Mouse (Mus musculus): Measurements from ENCODE around the gene Birc7.

Gene Birc7

DNA sequence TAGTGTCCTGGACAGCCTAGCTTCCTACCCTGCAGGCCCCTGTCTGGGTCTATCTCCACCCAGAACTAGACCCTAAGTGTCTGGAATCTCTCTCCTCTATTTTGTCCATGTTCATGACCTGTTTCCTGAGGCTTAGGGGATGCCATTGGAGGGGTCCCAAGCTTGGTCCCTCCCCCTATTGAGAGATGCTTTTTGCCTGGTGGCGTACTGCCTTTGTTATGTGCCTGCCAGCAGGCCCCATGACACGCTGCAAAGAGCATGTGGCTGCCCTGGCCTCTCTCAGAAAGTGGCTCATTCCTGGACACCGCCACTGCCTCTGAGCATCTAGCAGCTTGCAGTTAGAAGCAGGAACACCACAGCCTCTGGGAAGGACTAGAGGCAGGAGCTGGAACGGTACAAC is at the start of gene Birc7:
TSS of gene Birc7 (plus strand) at position 301 of the 400 bp plus-strand sequence.
- no peak for ATAC-seq (ENCODE audit: insufficient number of reproducible peaks, low FRiP score, low TSS enrichment)

DNA sequence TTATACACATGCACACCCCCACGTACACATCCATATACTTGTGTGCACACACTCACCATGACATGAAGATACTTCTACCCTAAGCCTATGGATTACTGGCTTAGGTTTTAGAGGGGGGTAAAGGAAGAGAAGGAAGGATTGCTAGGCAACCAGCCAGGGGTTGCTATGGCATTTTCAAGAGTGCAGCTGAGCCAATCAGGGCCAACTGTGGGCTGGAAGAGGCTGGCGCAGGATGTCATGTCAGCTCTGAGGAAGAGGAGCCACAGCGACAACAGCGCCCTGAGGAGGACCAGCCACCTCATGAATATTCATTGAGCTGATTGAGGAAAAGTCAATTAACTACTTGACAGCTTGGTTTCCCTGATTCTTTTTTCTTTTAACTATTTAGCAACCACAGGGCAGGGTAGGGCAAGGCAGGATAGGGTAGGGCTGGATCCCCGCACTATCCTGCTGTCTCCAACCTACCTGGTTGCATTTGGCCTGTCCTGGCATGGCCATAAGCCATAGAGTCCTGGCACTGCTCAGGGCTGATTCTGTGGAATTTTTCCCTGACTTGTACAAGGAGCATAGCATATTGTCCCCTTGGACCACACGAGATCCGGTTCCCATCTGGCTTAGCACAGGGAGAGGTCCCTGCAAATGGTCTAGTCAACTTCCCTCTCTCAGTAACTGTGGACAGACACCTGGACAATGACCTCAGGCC is 49.3 kb upstream of the Birc7 start:
- ATAC-seq (ENCODE audit: insufficient number of reproducible peaks, low FRiP score, low TSS enrichment) = peak; percentile 79

DNA sequence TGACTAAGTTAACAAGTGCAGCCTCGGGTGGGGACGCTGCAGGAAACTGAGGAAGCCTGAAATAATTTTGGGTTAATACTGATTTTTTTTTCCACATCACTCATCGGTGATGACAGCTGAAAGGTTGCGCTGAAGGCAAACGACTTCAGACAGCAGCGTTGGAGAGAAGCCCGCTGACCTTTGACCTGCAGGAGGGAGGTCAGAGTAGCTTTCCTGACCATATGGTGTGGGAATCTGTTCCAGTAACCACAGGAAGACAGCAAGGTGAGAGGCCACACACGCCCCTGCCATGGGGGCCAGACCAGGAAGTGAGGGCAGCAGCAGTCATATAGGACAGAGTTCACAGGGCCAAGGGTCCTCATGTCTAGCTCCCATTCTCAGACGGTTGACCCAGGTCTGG is 47.5 kb upstream of the Birc7 start:
- no peak for ATAC-seq (ENCODE audit: insufficient number of reproducible peaks, low FRiP score, low TSS enrichment)

- ATAC-seq (ENCODE audit: insufficient number of reproducible peaks, low FRiP score, low TSS enrichment) = no peak
Measured at GRCm38 (mm10) chr2:180885270-180885669, 43.6 kb upstream of the Birc7 start.

DNA sequence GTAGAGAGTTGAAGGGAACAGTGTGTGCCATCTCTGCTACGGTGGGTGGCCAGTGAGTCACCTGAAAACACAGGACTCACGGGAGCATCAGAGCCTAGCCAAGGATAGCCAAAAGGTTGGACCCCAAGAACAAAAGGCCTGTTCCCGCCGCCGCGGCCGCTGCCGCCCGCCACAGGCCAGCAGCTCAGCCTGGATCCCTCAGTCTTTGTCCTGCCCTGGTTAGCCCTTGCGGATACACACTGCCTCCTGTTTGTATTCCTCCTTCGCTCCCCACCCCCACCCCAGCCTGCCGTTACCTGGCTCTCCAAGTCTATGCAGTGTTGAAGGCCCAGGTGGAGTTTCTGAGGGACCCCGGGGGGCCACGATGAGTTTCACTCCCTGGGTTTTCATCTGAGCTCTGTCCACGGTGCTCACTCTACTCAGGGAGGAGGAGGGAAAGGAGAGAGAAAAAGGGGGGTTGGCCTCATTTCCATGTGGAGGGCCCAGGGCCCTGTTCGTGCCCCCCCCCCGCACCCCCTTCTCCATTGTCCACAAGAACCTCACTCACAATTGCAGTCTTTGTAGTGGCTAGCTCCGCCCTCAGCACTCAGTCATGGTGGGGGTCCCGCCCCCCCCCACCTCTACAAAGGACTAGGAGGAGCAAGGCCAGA is 39.4 kb upstream of the Birc7 start:
- ATAC-seq (ENCODE audit: insufficient number of reproducible peaks, low FRiP score, low TSS enrichment) = no peak

DNA sequence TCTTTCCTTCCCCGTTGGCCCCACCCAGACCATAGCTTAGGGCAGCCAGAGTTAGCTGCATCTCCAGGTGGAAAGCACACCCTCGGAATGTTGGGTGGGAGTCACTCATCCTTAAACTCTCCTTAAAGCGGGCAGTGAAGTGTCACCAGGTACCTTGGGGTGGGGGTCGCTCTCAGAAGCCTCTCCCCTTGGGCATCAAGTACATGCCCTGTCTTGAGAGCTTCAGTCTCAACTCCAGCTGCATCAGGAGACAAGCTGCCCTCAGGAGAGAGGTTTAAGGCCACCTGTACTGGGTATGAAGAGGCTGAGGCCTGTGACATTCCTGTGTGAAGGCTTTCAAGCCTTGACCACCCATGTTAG is 38.9 kb upstream of the Birc7 start:
- ATAC-seq (ENCODE audit: insufficient number of reproducible peaks, low FRiP score, low TSS enrichment) = no peak

DNA sequence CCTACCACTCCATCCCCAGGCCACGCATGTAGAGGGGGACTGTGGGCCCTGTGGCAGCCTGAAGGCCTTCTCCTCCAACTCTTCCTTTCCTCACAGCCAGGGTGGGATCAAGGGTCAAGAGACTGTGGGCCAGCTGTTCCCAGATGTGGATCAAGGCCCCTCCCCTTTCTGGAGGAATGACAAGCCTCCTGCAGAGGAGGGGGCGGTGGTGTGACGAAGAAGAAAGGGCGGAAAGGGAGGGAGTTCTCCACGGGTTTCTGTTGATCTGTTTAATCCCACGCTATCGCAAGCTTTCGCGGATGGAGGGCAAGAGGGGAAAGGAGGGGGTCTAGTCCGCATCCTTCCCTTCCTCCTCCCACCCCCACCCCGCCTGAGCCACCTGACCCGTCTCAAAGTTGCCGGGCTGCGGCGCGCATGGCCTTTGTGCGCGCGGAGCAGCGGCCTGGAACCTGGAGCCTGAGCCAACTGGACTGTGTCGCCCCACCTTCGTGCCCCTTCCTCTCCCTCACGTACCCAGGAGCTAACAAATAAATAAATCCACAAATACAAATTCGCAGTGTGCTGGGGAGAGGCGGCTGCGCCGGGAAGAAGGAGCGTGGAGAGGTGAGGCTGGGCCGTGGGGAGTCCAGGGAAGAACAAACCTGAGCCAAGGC is 38.3 kb upstream of the Birc7 start:
- ATAC-seq (ENCODE audit: insufficient number of reproducible peaks, low FRiP score, low TSS enrichment) = no peak

- no peak for ATAC-seq (ENCODE audit: insufficient number of reproducible peaks, low FRiP score, low TSS enrichment)
Measured at GRCm38 (mm10) chr2:180891075-180891834, 37.6 kb upstream of the Birc7 start.

DNA sequence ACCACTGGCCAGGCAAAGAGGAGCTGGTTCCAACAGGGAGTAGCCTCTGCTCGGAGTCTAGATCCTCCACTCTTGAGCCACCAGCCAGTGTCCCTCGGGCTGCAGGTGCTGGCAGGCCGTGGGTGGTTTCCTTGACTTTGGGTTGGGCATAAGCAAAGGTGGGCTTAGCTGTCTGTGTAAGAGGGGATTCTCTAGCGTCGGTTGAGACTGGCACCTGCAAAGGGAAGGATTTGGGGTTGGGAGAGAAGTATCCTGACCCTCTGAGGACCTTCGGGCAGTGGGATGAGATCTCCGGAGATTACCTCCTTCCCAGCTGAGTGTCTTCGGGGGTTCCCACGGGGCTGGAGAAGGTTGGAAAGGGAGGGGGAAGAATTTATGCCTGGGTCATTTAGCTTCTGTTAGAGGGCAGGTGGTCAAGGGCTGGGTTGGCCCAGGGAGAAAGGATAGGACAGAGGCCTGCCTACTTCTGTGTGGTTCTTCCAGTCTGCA is 36.9 kb upstream of the Birc7 start:
- ATAC-seq (ENCODE audit: insufficient number of reproducible peaks, low FRiP score, low TSS enrichment) = no peak

DNA sequence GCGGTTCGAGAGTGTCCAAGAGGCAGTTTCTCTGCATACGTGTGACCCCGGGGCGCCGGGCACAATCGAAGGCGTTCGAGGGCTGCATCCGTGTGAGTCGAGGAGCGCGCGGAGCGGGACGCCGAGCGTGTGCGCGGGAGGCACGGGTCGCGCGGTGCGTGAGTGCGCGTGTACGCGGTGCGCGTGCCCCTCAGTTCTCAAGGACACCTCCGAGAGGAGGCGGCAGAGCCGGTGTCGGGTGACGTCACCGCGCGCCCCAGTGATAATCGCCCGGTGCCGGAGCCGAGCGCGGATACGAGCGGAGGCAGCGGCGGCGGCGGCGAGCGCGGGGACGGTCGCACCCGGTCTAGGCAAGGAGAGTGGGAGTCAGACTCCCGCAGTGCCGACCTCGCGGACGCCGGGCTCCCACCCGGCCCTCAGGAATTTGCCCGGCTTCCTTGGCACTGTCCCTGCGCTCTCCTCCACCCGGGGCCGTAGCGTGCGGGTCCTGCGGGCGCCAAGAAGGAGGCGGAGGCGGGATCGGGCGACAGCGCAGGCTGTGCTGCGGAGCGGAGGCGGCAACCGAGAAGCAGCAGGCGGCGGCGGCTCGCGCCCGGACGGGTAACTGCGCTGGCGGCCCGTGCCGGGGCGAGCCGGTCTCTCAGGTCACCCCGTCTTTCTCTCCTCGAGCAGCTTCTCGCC is 35.8 kb upstream of the Birc7 start:
- peak; percentile 29 for ATAC-seq (ENCODE audit: insufficient number of reproducible peaks, low FRiP score, low TSS enrichment)

DNA sequence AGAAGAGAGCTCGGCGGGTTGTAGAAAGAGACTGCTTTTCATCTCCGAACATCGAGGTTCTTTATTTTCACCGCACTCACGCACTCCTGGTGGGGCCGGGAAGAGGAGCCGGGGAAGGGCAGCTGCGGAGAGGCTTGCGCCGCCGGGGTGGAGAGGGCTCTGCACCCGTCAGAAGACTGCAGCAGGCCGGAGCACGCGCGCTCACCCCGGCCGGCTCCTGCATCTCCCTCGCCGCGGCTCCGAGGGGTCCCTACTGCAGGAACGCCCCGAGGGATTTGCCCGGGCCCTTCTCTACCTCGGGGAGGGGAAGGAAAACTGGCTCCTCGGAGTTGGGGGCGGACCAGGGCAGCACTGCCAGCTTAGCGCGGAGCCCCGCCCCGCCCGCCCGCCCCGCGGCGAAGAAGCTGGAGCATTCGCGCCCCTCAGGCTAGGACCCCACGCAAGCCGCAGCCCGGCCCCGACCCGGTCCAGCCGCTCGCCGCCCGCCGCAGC is 35.2 kb upstream of the Birc7 start:
- ATAC-seq (ENCODE audit: insufficient number of reproducible peaks, low FRiP score, low TSS enrichment) = no peak

GRCm38 (mm10) chr2:180894029-180894623 is 34.7 kb upstream of the Birc7 start:
- ATAC-seq (ENCODE audit: insufficient number of reproducible peaks, low FRiP score, low TSS enrichment) = peak; percentile 4; the same call in 1 of the 2 replicates

DNA sequence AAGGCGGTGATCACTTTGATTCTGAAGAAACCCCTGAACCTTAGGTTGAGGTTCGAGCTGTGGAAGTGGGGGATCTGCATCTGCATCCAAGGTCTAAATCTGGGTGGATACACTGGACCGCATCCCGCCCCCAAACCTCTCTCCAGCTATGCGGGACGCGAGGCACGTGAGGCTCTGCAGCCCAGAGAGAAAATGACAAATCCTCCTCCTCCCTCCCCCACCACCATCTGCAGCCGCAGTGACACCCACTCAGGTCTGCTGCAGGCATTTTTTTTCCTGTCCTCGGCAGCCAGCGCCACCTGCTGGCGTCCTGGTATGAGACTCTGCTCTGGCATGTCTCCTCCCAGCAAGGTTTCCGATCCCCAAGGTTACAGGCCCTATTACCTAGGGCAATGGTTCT is 34.1 kb upstream of the Birc7 start:
- ATAC-seq (ENCODE audit: insufficient number of reproducible peaks, low FRiP score, low TSS enrichment) = peak; percentile 22; the same call in 1 of the 2 replicates

DNA sequence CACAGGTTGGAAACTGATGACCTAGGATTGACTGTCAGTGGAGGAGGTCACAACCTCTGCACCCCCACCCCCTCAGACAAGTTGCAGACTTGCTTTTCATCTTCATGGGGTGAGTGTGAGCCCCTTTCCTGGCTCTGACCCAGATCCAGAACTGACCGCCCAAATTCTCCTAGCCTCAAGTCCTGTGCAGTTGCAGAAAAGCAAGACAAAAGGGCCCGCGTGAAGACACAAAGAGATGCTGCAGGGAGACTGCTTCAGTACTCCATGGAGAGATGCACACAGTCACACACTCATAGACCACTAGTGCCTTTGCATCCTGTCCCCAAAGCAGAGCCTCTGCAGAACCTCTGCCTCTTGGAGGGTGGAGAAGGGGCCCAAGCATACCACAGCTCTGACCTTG is 33.5 kb upstream of the Birc7 start:
- ATAC-seq (ENCODE audit: insufficient number of reproducible peaks, low FRiP score, low TSS enrichment) = no peak

DNA sequence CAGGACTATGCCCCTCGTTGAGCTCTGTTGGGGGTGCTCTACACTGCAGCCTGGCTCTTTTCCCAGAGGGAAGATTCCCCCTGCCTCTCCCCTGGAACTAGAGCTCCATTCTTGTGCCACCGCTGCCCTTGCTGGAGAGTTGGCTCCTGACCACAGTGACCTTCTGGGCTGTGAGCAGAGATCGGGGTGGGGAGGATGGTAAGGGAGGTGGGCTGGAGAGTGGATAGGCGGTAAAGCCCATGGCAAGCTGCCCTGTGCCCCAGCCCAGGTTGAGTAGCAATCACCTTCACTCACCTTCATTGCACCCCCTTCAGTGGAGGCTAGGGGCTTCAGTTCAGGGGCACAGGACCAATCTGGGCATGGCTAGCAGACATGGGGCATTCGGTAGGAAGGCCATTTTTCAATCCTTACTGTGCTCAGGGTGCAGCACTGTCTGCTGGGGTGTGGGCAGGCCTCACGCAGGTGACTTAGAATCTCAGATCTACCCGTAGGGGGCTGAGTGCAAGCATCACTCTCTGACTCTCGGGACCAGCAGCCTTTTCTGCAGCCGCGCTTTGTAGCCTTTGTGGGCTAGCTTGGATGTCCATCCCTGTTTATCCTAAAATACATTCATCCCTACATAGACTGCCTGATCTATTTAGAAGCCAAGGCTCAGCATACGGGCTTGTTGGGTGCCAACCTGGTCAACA is 32.8 kb upstream of the Birc7 start:
- no peak for ATAC-seq (ENCODE audit: insufficient number of reproducible peaks, low FRiP score, low TSS enrichment)

DNA sequence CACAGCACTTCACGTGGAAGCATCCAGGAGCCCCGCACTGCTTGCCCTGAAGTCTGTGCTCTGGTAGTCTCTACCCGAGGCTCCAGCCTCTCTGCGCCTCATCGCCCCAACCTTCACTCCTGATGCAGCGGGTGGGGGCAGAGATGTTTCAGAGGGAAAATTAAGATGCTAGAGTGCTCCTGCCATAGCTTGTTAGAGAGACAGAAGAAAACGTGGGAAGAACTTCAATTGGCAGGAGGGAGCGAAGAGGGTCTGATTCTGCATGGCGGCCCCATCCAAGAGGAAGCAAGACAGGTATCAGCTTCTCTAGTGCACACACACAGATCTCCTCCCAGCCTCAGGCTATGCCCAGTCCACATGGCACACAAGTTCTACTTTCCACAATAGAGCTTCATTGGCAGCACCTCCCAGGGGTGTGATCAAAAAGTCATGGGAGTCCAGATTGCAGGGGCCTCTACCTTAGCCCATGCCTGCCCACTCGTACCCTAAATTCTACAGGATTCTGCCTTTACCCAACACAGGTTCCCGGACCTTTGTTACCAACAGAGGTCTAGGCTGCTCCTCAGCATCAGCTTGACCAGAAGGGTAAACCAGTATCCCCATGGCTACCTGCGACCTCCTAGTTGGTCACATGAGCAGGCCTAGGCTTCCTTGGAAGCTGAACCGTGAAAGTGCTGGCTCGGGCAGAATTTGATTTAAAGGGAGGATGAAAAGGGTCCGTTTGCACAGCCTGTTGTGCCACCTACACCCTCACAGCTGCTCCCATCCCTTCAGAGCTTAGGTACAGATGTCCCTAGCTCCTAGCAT is 31.8 kb upstream of the Birc7 start:
- no peak for ATAC-seq (ENCODE audit: insufficient number of reproducible peaks, low FRiP score, low TSS enrichment)

- ATAC-seq (ENCODE audit: insufficient number of reproducible peaks, low FRiP score, low TSS enrichment) = no peak
Measured at GRCm38 (mm10) chr2:180897857-180898256, 31.0 kb upstream of the Birc7 start.

DNA sequence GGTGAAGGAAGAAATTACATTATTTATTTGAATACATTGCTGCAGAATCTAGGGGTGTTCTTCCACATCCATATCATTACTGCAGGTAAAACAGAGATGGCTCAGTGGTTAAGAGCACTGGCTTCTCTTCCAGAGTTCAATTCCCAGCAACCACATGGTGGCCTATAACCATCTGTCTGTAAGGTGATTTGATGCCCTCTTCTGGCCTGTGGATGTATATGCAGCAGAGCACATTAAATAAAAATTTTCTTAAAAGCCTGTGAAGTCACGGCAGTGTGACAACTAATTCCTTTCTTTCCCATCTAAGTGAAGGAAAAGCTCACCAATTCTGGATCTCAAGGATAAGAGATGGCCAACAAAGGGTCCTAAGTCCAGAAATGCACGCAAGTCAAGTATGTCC is 26.7 kb upstream of the Birc7 start:
- ATAC-seq (ENCODE audit: insufficient number of reproducible peaks, low FRiP score, low TSS enrichment) = no peak

Measured in cerebellum, adult (tissue).